Mouse (Mus musculus) brain, embryonic 18.5 days (tissue): ENCODE measurements around the gene Ptpn13.

ENCODE experiments used
- DNase-seq: peaks from one replicate; pipeline ENCODE4 v3.0.0-alpha.2; 2012; ENCODE audit warnings: low read depth, low spot score

Ptpn13 gene

GRCm38 (mm10) chr5:103424678-103425319, at the start of gene Ptpn13:
TSS of gene Ptpn13 (plus strand) at chr5:103425192.
- peak; percentile 71 for DNase-seq

- DNase-seq: no peak
Observed at GRCm38 (mm10) chr5:103375226-103375625, 49.8 kb upstream of the Ptpn13 start.

- DNase-seq: no peak
Observed at GRCm38 (mm10) chr5:103376354-103377295, 48.4 kb upstream of the Ptpn13 start.

GRCm38 (mm10) chr5:103377493-103378130, 47.4 kb upstream of the Ptpn13 start:
- no peak for DNase-seq

- DNase-seq: no peak
Observed at GRCm38 (mm10) chr5:103380785-103381527, 44.0 kb upstream of the Ptpn13 start.

GRCm38 (mm10) chr5:103382951-103383350, 42.0 kb upstream of the Ptpn13 start:
- no peak for DNase-seq

GRCm38 (mm10) chr5:103384021-103384420, 41.0 kb upstream of the Ptpn13 start:
- no peak for DNase-seq

- no peak for DNase-seq
Observed at GRCm38 (mm10) chr5:103387540-103388026, 37.4 kb upstream of the Ptpn13 start.

GRCm38 (mm10) chr5:103389415-103389814, 35.6 kb upstream of the Ptpn13 start:
- DNase-seq: no peak

GRCm38 (mm10) chr5:103393220-103393619, 31.8 kb upstream of the Ptpn13 start:
- DNase-seq: no peak

GRCm38 (mm10) chr5:103393752-103394151, 31.2 kb upstream of the Ptpn13 start:
- DNase-seq: no peak

GRCm38 (mm10) chr5:103395683-103396082, 29.3 kb upstream of the Ptpn13 start:
- no peak for DNase-seq

GRCm38 (mm10) chr5:103397429-103397828, 27.6 kb upstream of the Ptpn13 start:
- no peak for DNase-seq

- DNase-seq: no peak
Observed at GRCm38 (mm10) chr5:103404213-103404968, 20.6 kb upstream of the Ptpn13 start.

GRCm38 (mm10) chr5:103405921-103406320, 19.1 kb upstream of the Ptpn13 start:
- DNase-seq: no peak

- no peak for DNase-seq
Observed at GRCm38 (mm10) chr5:103412020-103412747, 12.8 kb upstream of the Ptpn13 start.

- no peak for DNase-seq
Observed at GRCm38 (mm10) chr5:103414542-103414941, 10.4 kb upstream of the Ptpn13 start.

GRCm38 (mm10) chr5:103418009-103418408, 7.0 kb upstream of the Ptpn13 start:
- DNase-seq: no peak

GRCm38 (mm10) chr5:103418886-103419285, 6.1 kb upstream of the Ptpn13 start:
- no peak for DNase-seq

- DNase-seq: no peak
Observed at GRCm38 (mm10) chr5:103420568-103420967, 4.4 kb upstream of the Ptpn13 start.
